Mouse (Mus musculus) cerebral cortex, adult 2 months (tissue): ENCODE results near the gene Ubl3.

Experiments
- WGBS: fragments of 180-500 bp; shearing (Covaris S2); methylation state at CpG from one replicate; pipeline ENCODE4 v1.1.7; 2018; 5-methylcytosine and 5-hydroxymethylcytosine counted together

Gene Ubl3

DNA sequence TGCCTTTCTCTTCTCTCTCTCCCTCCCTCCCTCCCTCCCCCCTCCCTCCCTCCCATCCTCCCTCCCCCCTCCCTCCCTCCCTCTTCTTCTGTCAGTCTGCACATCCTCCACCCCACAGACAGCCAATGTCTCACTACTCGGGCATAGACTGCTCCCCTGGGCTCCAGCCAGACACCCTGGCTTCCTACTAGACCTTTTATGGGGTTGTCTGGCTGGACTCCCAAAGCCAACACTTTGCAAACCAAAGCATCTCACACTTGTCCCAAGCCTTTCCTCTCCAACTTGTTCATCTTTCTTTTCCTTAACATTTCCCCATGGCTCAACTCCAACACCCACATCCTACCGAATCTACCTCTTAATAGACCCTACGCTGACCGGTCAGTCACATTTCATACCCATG is 10.7 kb upstream of the Ubl3 start:
- 63% methylated on average over 4 of the region's 4 CpGs for WGBS

DNA sequence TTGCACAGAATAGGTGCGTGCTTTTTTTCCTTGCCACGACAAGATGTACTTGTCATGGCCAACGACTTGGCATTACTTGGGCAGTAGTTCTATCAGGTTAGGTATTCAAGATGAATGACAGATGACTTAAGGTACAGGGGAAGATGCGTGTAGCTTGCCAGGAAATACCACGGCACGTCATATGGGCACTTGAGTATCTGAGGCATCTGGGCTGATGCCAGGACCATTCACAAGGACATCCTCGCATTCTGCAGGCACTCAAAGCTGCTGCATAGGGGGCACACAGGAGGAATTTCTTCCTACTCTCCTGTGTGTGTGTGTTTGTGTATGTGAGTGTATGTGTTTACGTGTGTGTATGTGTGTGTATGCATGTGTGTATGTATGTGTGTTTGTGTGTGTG is 9.6 kb upstream of the Ubl3 start:
- 79% methylated on average over 8 of the region's 8 CpGs for WGBS

- 59% methylated on average over 15 of the region's 15 CpGs for WGBS
Measured at GRCm38 (mm10) chr5:148559261-148559958, 6.8 kb upstream of the Ubl3 start.

DNA sequence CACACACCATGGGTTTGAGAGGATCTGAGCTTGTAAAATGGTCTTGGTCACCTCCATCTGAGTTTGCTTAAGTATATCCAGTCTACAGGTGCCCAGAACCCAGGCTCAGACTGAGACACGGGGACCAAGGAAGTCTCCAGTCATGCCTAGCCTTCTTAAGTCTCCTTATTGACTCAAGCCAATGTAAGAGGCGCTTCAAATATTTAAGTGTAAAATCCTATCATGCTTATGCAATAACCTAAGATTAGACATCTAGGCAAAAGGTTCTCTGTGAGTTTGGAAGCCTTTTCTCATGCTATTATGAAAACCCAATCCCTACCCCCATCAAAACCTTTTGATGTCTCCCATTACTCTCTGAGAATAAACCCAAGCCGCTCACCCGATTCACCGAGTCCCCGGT is 5.9 kb upstream of the Ubl3 start:
- 93% methylated on average over 6 of the region's 6 CpGs for WGBS

DNA sequence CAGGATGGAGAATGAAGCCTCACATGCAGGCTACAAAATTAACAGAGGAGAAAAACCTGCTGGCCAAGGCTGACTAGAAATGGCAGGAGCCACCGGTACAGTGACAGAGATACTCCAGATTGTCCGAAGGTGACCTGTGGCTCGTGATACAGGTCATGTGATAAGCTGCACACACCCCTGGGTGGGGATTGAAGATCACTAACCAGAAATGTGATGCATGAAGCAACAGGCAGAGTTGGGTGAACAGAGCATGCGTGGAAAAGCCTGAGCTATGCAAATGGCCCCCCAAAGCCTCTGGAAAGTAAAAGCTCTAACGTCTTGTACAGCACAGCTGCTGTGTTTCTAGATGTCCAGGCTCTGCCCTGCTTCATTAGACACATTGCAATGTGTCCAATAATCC is 3.9 kb upstream of the Ubl3 start:
- WGBS = 89% methylated on average over 5 of the region's 5 CpGs

GRCm38 (mm10) chr5:148555156-148555555 is 2.6 kb upstream of the Ubl3 start:
- 86% methylated on average over 10 of the region's 10 CpGs for WGBS

GRCm38 (mm10) chr5:148554701-148555100 is 2.1 kb upstream of the Ubl3 start:
- WGBS = 16% methylated on average over 16 of the region's 16 CpGs

- WGBS = 43% methylated on average over 7 of the region's 7 CpGs
Measured at GRCm38 (mm10) chr5:148554242-148554641, 1.7 kb upstream of the Ubl3 start.

DNA sequence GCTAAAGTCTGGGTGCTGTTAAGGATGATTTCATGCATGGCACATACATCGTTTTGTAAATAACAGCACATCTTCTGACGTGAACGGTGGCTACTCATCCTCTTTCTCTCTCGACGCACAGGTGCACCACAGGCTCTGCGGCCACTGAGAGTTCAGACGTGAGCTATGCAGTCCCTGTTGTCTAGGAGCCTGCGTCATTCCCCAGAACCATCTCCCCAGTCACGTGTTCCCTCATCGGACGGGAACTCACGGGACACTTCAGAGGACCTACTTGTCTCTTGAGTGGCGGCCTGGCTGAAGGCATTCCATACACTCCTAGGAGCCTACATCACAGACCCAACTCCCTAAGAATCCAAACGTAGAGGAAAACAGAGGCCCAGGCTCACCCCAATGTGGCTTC is 1.1 kb upstream of the Ubl3 start:
- 72% methylated on average over 14 of the region's 14 CpGs for WGBS

GRCm38 (mm10) chr5:148551764-148552136 is 839 bp downstream of the Ubl3 start:
- whole genome bisulfite sequencing = 1% methylated on average over 17 of the region's 17 CpGs

- under 1% methylated on average over 28 of the region's 28 CpGs for WGBS
Measured at GRCm38 (mm10) chr5:148550821-148551763, 1.5 kb downstream of the Ubl3 start.

DNA sequence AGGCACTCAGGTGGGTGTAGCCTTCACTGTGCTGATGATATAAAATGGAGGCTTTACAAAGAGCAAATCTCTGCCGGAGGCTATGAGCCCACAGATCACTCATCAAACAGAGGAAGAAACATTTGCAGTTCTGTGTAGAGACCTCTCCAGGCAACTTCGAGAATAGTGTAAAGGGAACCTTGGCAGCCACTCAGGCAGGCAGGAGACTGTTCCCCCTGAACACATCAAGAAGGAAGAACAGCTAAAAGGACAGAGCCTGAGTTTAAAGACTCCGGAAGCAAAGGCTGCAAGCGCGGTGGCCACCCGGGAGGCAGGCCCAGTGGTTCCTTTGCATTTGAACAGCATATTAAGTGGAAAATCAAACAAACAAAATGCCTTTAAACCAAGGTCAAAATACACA is 2.2 kb downstream of the Ubl3 start:
- 3% methylated on average over 6 of the region's 6 CpGs for WGBS

DNA sequence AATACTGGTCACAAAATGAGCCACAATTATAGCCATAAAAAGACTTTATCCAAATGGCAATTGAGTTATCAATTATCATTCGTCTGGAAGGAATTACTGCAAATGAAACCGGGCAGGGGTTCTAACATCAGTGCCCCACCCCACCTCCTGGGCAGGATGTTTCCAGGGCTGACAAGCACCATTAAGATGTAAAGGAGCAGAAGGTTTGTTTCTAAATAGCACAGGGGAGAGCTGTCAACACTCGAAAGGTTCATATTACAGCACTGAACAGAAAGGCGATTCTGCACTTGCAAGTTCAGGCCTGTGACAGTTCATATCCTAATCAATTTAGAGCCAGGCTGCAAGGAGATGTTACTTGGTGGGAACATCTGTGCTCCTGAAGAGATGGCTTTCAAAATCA is 3.3 kb downstream of the Ubl3 start:
- 41% methylated on average over 4 of the region's 4 CpGs for WGBS

- WGBS = 48% methylated on average over 9 of the region's 9 CpGs
Measured at GRCm38 (mm10) chr5:148548568-148548967, 4.0 kb downstream of the Ubl3 start.

DNA sequence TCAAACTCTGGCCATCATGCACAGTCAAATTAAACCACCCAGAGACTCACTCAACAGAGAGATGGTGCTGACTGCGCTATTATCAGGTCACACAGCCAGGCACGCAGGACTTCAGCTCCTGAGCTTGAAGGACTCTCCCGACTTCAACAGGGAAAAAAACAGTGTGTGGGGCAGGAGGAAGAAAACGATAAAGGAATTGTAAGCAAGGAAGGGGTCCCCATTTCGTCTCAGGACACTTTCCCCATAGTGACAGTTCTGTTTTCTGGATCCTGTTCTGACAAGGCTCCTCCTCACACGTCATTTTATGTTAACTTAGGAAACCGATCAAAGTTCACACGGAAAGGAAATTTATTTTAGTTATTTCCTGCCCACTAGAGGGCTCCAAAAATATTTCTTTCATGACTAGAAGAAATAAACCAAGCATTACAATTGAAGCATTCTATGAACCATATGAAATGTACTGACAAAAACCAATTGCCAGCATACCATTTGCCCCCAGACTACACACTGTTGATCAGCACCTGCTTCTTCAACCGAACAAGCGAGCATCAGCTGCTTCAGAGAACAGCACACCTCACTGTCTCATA is 4.6 kb downstream of the Ubl3 start:
- WGBS = 24% methylated on average over 10 of the region's 10 CpGs

DNA sequence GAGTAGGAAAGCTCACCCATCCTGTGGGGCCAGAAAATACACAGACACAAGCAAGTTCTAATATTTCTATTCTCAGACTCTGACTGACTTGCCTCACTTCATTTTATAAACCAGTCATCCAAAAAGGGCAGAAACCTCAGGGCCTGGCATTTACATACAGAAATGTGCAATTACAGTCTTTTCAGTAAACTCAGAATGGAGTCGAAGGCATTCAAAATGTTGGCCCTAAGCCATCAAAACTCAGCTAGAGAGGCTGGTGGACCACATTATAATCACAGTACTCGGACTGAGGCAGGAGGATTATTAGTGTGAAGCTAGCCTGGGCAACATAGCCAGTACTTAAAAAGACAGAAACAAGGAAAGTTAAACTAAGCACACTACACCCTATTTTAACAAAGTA is 5.6 kb downstream of the Ubl3 start:
- WGBS = 16% methylated on average over 2 of the region's 2 CpGs

DNA sequence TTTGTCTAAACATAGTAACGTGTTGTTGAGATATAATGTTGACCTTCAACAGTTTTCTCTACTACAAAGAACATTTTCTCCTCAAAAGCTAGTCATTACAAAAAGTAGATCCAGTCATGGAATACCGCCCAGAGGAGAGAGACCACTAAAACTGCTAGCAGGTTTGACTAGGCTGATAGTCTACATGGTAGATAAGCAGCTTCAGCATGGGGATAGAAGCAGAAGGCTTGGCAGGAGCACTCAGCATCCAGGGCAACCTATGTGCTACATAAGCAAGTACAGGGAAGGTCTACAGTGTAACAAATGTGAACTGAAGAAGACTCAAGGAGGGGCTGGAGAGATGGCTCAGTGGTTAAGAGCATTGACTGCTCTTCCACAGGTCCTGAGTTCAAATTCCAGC is 7.9 kb downstream of the Ubl3 start:
- WGBS = 86% methylated on average over 2 of the region's 2 CpGs

DNA sequence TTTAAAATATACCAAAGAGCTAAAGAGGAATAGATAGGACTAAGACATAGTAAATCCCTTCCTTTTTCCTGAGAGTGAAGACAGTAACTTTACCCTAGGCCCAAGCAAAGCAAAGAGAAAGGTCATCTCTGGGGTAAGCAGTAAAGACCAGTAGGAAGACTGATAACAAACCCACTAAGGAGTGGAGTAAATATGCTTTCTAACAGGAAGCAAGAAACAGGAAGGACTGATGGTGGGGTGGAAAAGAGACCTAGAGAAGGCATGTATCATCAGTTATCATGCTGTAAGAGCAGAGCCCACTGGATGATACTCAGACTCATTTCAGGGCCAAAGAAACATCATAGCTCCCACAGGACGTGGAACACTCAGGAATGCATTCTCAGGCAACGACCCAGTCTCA is 10.4 kb downstream of the Ubl3 start:
- 38% methylated on average over 2 of the region's 2 CpGs for WGBS

DNA sequence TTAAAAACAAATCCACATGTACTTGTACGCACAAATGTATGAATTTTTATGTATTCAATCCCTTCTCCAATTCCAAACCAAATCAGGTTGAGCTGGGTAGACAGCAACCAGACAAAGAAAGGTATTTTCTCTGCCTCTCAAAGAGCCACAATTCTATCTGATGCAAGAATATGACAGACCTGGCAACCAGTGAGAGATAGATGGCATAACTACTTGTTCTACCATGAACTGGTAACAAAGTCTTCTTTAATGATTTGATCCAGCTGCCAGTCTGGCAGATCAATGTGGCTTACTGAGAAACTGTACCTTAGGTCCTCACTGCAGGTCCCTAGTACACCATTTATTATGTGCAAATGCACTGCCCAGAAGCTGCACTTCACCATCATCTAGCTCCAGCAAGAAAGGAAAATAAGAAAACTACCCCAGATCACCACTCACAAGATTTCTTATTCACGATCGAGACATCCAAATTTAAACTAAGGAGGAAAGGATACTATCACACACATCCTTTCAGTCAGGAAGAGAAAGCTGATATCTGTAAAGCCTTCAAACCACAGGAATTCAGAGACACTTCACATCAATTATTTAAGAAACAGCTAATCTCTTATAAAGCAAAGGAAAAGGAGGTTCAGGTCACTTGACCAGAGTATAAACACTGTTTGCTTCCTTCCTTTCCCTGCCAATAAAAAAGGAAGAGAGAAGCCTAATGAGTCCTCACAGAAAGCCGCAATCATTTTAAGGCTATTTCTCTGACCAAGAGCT is 16.7 kb downstream of the Ubl3 start:
- WGBS = 59% methylated on average over 4 of the region's 4 CpGs

- 62% methylated on average over 3 of the region's 3 CpGs for WGBS
Measured at GRCm38 (mm10) chr5:148534644-148535043, 17.9 kb downstream of the Ubl3 start.

DNA sequence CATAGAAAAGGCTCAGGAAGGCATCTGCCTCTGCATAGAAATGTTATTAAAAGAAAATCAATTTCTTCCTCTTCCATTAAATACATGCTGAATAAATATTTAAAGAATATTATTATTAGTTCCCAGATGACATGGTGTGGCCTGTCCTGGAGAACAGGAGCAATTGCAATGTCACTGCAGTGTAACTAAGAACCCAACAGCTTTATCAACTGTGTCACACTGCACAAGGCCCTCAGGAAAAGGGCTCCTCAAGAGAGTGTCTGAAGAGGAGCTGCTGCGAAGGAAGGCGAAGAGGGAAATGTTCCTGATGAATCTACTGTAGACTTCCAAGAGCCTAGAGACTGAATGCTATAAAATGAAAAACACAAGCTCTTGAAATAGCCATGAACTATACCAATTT is 18.7 kb downstream of the Ubl3 start:
- WGBS = 58% methylated on average over 2 of the region's 2 CpGs

DNA sequence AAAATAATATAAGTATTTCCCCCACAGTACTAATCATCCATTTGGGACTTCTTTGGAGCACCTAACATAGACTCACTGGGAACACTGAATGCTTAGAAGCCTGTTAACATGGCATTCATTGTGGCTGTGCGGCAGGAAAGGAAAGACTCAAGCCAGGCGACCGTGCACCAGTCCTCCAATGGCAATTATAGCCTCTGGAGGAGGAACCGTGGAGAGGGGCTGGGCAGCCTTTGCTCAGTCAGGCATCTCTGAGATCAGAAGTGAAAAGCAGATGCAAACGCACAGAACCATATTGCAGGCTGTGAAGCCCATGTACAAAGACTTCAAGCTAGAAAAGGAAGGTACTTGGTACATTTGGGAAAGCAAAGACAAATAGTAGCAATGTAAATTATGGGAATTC is 20.4 kb downstream of the Ubl3 start:
- 19% methylated on average over 5 of the region's 5 CpGs for WGBS
